Mouse (Mus musculus) lung, postnatal 10 days (tissue): ENCODE results near the gene Btaf1.
A peak's percentile ranks its signal among the peaks of the same experiment; 100 is the strongest.
"Not testable (repeated sequence)": the region's sequence is repeated elsewhere in the genome, so short reads cannot be mapped to it uniquely, and the experiment has no call there.

ENCODE experiments used
- DNase-seq: peaks from one replicate; pipeline ENCODE4 v3.0.0; 2021

Gene Btaf1

DNA sequence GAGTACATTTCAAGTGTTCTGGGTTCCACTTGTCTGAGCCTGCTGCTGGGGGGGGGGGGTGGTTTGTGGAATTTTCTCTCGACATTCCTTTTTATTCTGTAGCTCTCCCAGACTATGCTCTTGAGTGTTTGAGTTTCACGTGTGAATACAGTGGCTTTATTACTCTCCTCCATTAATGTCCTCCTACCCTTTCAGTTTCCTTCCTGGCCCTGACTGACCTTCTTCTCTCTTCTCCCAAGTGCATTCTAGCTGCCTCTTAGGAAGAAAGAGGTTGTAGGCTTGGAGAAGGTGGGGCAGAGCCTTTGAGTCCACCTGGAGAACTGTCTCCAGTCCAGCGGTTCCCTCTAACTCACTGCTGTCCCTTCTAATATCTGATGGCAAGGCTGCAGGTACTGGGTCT lies 2.9 kb upstream of the Btaf1 start:
- peak; percentile 44 for DNase-seq

DNA sequence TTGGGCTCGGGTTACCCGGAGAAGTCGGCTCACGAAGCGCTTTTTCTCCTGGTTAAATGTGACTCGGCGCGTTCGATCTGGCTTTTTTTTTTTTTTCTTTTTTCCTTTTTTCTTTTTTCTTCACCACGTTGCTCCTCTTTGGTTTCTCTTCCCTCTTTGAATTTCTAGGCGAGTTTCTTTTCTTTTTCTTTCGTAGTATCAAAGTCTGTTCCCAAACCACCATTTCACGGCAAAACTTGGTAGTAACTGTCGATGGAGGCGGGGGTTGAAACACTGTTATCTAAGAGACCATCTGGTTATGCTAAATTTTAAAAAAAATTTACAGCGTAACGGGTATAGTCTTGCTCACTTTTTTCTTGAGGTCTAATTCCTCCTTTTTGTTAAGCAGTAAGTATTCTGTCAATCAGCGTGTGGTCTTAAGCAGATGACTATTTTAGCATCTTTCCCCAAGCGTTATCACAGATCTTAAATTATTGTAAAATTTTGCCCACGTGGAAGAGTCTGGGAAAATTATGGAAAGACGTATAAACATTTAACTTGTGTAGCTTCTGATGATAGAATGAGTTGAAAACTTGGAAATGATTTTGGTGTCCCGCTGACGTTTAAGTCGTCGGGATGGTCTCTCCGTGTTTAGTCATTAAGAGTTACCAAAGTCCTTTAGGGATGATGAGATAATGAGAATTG lies 816 bp downstream of the Btaf1 start:
- no peak for DNase-seq

DNA sequence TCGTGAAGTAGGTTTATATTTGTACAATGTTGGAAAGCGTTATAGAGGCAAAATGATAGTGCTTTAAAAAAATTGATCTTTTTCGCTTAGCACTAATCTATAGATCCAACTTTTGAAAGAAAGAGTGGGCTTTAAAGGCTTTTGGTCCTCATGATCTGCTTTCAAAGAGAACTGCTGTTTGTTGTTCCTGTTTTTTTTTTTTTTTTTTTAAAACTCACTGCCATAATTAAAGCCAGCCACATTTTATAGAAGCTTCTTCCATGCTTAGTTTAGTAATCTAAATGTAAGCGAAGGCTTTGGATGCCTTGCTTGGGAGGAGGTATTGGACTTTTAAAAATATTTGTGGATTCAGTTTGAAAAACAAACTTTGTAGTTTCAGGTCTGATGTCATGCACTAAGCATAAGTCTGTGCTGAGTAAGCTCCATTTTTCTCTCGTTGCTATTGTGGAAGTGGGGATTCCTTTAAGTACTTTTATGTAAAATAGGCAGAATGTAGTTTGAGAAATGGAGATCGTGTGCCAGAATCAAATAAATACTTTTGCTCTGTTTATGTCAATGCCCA lies 2.0 kb downstream of the Btaf1 start:
- no peak for DNase-seq

DNA sequence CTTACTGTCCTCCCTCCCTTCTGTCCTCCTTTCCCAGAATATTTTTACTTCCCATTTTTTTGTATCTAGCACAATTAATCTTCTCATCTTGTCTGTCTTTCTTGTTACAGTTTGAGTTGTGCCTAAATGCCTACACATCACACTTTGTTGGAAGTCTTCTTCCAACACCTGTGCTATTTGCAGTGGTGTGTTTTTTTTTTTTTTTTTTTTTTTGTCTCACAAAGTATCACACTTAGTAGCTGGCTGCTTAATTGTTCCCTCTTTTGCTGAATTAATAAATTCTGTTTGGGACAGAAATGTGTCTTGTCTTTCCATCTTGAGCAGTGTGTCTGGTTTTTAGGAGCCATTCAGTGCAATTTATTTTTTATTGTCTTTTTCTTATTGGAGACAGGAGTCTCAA lies 3.9 kb downstream of the Btaf1 start:
- DNase-seq: no peak

DNA sequence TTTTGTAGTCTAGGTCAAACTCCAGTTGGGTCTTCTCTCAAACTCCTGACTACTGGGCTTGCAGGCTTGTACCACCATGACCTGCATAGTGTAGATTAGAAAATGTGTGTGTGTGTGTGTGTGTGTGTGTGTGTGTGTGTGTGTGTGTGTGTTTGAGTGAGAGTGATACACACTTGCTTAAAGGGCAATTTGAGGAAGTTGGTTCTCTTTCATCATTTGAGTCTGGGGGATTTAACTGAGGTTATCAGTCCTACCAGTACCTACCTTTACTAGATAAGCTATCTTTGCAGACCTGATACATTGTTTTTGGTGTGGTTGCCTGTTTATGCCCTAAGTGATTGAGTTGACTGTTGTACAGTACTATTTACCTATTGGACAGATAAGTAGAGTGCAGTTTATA lies 6.2 kb downstream of the Btaf1 start:
- DNase-seq: no peak

DNA sequence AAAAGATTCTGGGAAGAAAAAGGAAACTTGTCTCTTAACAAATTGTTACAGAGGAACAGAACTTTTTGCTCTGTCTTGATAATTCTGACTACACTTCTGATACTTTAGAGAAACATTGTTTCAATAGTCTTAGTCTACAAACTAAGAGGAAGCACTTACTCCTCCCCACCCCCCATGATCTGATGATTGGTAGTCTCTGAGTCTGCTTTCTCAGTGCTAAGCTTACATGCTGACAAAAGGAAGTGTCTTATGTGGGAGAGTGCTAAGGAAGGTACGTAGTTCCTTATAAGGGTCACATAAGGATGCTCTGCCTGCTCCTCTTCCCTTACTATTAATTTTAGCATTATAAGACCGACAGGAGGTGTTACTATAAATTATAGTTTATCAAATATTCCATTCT lies 6.7 kb downstream of the Btaf1 start:
- no peak for DNase-seq

DNA sequence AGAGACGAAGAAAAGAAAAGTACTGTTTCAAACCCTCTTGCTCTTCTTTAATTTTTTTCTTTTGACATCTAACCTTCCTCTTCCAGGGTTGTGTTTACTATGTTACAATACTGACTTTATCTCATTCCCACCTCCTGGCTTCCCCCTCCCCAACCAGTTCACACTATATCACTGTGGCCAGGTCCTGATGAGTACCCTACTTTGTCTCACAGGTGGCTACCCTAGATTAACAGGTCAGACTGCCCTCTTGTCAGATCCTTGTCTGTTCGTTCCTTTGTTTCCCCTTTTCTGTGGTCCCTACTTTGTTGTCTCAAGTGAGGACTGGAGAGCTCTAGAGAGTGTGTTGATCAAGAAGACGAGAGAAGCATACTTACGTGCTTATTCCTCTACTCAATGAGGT lies 10.4 kb downstream of the Btaf1 start:
- no peak for DNase-seq

DNA sequence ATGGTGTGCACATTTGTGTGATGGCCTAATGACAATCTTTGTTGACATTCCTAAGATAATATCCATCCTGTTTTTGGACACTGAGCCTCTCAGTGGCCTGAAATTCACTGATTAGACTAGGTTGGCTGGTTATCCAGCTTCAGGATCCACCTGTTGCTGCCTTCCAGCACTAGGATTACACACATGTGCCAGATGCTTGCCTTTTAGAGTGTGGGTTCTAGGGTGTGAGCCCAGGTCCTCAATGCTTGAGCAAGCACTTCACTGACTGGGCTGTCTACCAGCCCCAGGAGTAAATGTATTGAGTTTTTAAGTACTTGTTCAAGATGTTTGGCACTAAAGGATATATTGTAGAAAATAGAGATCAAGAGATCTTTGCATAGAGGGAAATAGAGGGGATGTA lies 12.1 kb downstream of the Btaf1 start:
- DNase-seq: no peak

DNA sequence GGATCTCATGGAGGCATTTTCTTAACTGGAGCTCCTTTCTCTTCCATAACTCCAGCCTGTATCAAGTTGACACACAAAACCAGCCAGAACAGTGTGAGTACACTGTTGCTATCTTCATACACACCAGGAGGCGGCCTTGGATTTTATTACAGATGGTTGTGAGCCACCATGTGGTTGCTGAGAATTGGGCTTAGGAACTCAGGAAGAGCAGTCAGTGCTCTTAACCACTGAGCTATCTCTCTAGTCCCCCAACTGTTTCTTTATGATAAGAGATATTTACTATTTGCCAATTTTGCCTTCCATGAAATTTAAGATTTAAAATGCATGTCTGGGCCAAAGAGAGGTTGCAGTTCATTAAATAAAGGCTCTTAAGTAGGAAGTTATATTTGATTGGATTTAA lies 14.2 kb downstream of the Btaf1 start:
- no peak for DNase-seq

DNA sequence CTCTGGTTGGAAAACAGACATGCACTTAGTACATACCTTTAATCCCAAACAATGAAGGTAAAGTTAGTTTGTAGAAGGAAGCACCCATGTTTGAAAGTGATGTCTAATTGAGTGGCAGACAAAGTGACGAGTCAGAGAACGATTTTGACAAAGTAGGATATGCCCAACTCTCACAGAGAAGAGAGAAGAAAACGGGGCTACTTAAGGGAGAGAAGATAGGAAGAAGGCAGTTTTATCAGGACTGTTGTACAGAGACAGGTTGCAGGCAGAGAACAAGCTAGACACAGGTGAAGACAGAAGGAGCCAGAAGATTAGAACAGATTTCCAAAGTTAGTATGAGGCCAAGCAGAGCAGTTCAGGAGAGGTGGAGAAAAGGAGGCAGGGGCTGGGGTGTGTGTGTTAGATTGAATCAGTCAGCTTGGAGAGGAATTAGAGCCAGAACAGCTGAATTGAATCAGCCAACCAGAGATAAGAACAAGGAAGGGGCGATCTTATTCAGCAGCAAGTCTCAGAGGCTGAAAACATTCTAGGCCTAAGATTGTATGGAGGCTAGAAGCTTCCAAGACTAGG lies 27.8 kb downstream of the Btaf1 start:
- DNase-seq: no peak

DNA sequence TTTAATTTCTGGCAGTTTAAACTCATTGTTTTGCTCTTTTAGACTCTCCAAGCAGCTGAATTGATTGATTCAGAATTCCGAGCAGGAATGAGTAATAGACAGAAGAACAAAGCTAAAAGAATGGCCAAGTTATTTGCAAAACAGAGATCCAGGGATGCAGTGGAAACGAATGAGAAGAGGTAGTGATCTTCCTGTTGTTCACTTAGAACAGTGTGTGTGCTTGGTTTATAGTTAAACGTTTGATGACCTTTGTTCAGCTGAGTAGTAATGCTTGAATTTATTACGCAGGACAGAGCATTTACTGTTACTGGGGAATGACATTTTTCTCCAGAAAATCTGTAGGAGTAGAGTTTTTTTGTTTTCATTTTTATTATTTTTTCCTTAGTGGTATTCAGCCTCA lies 32.5 kb downstream of the Btaf1 start:
- no peak for DNase-seq

DNA sequence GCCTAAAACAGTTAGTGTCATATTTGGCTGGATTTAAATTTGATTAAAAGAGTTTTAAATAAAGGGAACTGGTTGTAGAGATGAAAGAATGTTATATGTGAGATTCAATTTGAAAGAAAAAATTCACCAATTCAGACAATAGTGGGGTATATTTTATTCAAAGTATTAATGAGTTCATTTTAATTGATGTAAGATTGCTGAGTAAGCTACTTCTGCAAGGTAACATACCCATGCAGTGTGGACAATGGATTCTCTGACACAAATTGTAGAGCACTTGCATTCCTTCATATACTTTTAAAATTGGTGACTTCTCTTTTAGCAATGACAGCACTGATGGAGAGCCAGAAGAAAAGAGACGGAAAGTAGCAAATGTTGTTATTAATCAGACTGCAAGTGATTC lies 35.4 kb downstream of the Btaf1 start:
- DNase-seq: no peak

DNA sequence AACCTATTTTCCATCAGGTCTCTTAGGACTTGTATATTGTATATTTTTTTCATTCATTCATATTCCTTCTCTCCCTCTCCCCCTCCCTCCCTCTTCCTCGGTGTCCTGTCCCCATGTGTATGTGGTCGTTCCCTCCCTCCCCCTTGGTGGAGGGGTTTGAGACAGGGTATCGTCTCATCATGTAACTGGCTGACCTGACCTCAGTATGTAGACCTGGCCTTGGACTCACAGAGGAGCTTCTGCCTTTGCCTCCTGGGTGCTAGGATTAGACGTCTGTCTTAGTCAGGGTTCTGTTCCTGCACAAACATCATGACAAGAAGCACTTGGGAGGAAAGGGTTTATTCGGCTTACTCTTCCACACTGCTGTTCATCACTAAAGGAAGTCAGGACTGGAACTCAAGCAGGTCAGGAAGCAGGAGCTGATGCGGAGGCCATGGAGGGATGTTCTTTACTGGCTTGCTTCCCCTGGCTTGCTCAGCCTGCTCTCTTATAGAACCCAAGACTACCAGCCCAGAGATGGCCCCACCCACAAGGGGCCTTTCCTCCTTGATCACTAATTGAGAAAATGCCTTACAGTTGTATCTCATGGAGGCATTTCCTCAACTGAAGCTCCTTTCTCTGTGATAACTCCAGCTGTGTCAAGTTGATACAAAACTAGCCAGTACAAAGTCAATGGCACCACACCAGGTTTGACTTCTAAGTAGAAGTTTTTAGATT lies 36.8 kb downstream of the Btaf1 start:
- DNase-seq: not testable (repeated sequence)

DNA sequence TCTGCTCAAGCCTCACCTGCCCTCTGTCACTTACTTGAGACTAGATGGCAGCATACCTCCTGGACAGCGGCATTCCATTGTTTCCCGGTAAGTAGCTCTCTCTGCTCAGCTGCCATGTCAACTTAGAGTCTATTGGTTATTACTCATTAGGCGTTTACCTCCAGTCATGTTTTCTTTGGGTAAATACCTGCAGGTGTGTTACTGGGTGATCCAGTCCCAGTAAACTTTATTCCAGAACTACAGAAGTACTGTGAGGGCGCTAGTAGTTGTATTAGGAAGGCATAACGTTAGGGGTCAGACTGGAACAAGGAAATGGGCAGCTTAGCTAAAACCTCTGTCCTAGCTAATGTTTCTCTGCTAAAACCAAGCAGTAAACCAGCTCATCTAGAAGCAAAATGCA lies 78.7 kb downstream of the Btaf1 start:
- DNase-seq: no peak

DNA sequence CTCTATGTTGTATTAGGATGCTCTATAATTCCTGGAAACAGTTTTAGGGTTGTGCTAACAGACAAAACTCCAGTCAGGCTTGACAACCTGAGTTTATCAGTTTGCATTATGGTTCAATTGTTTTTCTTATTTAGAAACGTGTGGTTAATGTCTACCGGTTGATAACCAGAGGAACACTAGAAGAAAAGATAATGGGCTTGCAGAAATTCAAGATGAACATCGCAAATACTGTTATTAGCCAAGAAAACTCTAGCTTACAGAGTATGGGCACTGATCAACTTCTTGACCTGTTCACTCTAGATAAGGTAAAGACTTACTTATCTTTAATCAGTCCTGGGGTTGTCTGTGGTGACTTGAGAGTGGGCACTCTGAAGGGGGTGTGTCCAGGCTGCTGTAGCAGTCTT lies 84.0 kb downstream of the Btaf1 start:
- DNase-seq: no peak

DNA sequence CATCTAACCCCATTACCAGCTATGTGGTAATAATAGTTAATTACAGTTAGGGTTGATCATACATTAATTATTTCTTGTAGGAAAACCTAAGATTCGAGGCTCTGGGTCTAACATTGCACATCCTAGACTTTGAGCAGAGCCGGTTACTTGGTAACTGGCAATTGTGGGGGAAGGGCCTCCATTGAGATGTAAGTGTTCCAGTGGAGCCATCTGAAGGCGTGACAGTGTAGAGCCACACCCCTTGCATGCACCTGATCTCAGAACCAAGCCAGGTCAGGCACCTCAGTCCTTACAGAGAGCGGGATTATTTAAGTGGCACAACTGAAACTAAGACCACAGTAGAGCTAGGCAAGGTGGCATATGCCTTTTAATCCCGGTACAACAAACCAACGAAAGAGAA lies 87.6 kb downstream of the Btaf1 start:
- no peak for DNase-seq

DNA sequence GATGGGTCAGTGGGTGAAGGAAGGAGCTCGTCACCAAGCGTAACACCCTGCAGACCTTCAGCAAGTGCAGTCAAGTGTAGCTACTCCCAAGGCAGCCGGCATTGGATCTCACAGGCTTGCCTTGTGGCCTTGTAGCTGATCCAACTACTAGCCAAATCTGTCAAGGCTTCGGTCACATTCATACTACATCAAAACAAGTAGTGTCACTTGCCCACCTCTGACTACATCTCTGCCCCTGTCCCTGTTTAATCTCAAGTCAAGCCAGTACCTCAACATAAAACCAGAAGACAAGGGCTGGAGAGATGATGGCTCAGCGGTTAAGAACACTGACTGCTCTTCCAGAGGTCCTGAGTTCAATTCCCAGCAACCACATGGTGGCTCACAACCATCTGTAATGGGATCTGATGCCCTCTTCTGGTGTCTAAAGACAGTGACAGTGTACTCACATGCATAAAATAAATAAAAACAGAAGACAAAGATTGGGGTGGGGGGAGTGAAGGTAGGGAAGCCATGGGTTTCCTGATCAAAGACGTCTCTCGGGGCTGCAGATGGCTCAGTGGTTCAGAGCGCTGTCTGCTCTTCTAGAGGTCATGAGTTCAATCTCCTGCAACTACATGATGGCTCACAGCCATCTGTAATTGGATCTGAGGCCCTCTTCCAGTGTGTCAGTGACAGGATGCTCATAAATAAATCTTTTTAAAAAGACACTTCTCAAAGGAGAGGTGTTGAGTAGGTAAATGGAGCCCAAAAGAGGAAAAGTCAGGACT lies 88.5 kb downstream of the Btaf1 start:
- DNase-seq: no peak

DNA sequence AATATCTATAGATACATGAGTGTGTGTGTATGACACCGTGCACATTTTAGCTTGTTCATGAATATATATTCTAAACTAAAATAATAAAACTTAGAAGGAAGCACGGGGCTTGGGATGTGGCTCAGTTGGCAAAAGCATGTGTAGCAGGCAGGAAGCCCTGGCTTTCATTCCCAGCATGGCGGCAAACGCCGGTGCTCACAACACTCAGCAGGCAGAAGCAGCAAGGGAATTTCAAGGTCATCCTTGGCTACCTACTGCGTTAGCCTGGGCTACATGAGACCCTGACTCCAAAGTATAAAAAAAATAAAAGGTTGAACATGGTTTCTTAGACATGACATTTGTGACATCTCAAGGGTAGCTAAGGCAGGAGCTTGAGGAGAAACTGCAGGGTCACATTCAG lies 91.0 kb downstream of the Btaf1 start:
- DNase-seq: no peak

DNA sequence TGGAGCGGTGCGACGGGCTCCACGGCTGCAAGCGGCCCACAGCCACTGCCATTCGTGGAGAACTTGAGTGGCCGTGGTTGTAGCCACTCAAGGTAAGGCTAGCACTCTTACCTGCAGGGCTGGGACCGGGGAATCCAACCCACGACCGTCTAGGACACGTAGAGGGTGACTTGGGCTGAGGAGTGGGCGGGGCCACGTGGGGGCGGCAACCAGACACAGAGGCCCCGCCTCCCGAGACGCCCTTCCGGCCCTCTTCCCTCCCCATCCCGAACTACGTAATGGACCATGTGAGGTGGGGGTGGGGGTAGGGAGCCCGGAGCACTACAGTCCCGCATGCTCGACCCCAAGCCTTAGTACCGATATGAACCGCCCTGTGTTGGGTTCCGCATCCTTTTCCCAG lies 92.5 kb downstream of the Btaf1 start:
- DNase-seq: peak; percentile 77

DNA sequence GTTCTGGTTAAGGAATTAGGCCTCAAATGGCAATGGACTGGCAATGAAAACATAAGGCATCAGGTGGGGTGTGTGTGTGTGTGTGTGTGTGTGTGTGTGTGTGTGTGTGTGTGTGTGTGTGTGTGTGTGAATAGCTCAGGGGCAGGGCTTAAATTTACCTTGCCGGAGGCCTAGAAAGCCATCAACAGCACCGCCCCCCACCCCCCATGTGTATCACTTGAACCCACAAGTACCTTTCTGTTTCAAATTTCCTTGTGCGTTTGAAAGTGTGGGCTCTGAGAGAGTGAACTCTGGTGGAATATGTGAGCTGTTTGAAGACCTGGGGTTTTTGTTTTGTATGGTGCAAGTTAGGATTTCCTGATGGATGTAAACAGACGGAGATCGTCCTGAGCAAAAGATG lies 93.1 kb downstream of the Btaf1 start:
- no peak for DNase-seq

DNA sequence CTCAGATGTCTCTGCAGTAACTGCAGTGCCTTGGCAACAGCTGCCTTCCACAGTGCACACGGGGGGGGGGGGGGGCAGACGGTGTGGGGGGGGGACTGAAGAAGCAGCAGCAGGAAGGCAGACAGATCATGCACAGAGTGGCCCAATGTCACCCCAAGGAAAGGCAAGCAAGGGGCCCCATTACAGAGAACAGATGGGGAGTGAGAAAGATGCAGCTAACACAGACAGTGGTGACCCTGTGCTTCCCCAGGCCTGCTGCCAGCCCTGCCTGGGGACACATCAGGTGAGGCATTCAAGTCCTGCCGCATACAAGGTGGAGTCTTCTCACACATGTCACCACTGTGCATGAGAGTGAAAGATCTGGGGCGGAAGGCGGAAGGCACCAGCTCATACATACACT lies 94.7 kb downstream of the Btaf1 start:
- no peak for DNase-seq

DNA sequence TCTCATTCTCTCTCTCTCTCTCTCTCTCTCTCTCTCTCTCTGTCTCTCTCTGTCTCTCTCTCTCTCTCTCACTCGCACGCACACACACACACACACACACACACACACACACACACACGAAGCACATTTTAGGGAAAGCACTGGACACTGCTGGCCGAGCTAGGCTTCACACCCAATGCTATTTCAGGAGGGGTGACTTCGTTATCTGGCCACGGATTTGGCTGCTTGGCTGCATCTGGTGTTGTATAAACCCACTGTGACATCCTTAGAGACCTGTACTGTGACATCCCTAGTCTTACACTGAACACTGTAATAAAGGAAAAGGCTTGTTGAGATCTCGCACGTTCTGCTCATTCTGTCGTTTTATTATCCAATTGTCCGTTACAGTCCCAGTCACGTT lies 95.1 kb downstream of the Btaf1 start:
- DNase-seq: no peak

DNA sequence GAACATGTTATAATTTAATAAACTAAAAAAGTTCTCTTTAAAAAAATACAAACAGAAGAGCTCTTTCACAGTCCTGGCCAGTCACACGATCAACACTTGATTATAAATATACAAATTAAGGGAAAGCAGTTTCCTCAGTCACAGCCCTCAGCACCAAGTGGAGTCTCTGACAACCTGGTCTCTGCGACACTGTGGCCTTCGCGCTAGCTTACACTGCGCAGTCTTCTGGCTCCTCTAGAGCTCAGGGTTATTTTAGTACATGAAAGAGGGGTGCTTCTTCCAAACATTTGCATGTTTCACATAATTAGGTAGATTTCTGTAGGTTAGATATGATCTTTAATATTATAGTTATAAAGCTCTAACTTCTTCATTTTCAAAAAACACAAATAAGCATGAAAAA lies 96.3 kb downstream of the Btaf1 start:
- DNase-seq: no peak
